Mouse (Mus musculus) intestine, postnatal 0 days (tissue): Measurements from ENCODE around the gene Serinc3. TPM values are rescaled to one million over a fixed set of nuclear protein-coding genes. Genes with fewer than 3 reads are reported as not detected.

Experiments
- ATAC-seq: fragments of 200-750 bp; cut with Nextera tagmentation; 2 replicates; pipeline ENCODE4 v1.8.0; 2017; ENCODE audit warnings: mild to moderate bottlenecking, moderate TSS enrichment, moderate library complexity
- H3K27ac ChIP-seq: fragments of 300-500 bp; sonication (generic); 2 replicates; pipeline ENCODE4 v1.5.1; 2014; ENCODE audit warnings: mild to moderate bottlenecking, low read depth, low read length, moderate library complexity
- H3K27me3 ChIP-seq: fragments of 300-500 bp; sonication (generic); replicated peaks from 2 replicates; pipeline ENCODE4 v1.6.1; 2014; ENCODE audit warnings: low read length, mixed read lengths; ENCODE audit not compliant: control insufficient read depth, insufficient read depth
- H3K36me3 ChIP-seq: fragments of 300-500 bp; sonication (generic); 2 replicates; pipeline ENCODE4 v1.6.1; 2014; ENCODE audit warnings: mild to moderate bottlenecking, moderate library complexity; ENCODE audit not compliant: control insufficient read depth, insufficient read depth
- H3K4me1 ChIP-seq: fragments of 300-500 bp; sonication (generic); replicated peaks from 2 replicates; pipeline ENCODE4 v1.6.1; 2014; ENCODE audit warnings: antibody characterized with exemption, low read length, mixed read lengths; ENCODE audit not compliant: control insufficient read depth, insufficient read depth
- H3K4me2 ChIP-seq: fragments of 300-500 bp; sonication (generic); replicated peaks from 2 replicates; pipeline ENCODE4 v1.6.1; 2014; ENCODE audit warnings: low read depth, mild to moderate bottlenecking, moderate library complexity
- H3K4me3 ChIP-seq: fragments of 300-500 bp; sonication (generic); 2 replicates; pipeline ENCODE4 v1.5.1; 2014; ENCODE audit warnings: low read depth, low read length
- H3K9ac ChIP-seq: fragments of 300-500 bp; sonication (generic); 2 replicates; pipeline ENCODE4 v1.6.1; 2014; ENCODE audit warnings: mild to moderate bottlenecking, low read depth, low read length
- H3K9me3 ChIP-seq: fragments of 300-500 bp; sonication (generic); 2 replicates; pipeline ENCODE4 v1.6.1; 2016; ENCODE audit warnings: mixed run types; ENCODE audit not compliant: control insufficient read depth
- CTCF ChIP-seq: sonication (generic); IDR thresholded peaks from 2 replicates; pipeline ENCODE4 v1.5.1; 2016; ENCODE audit warnings: low read depth, mild to moderate bottlenecking, control low read depth, antibody characterized with exemption, moderate library complexity
- WGBS: fragments of 180-500 bp; shearing (Covaris S2); extraction: QIAGEN DNeasy Blood & Tissue Kit; methylation state at CpG from one replicate; pipeline ENCODE4 v1.1.7; 2014; 5-methylcytosine and 5-hydroxymethylcytosine counted together
- polyA plus RNA-seq: library from polyadenylated mRNA; unstranded; fragments of >200 nt; fragmentation: Nextera tagmentation; extraction: Ambion mirVana; gene quantifications from 2 replicates; pipeline ENCODE4 v1.2.1, GENCODE M21; 2015

Gene Serinc3
- polyA plus RNA-seq, 1 experiment from 2014 or later: 61.3 TPM

GRCm38 (mm10) chr2:163602101-163602971, 42.6 kb downstream of the Serinc3 start, which contains the start of gene Ttpal:
Gene Ttpal, plus strand, starts transcription at chr2:163602314.
- Histone ChIP-seq H3K27me3 (no peaks in the 10 kb centered on the region), H3K9me3 (no peaks in the 10 kb centered on the region), H3K36me3 (0 out of 2 replicates have a peak, but pooled peaks cover 5% of the 10 kb centered on the region), H3K4me3 (peak within 1 kb of the TSS; percentile 92), H3K4me2 (peak within 1 kb of the TSS; percentile 99), H3K4me1 (peaks cover 4% of the 10 kb centered on the region; the same call in 1 of the 2 replicates), H3K9ac (peak within 1 kb of the TSS; percentile 90), H3K27ac (peak within 1 kb of the TSS; percentile 93)
- ATAC-seq: peak; percentile 86
- TF ChIP-seq CTCF: peak; percentile 83
- WGBS: under 1% methylated on average over 57 of the region's 57 CpGs

GRCm38 (mm10) chr2:163601712-163602100, 43.2 kb downstream of the Serinc3 start:
- H3K4me3 ChIP-seq: no peak overlapping the region
- H3K27me3 ChIP-seq: no peaks in the 10 kb centered on the region
- WGBS: 70% methylated on average over 7 of the region's 7 CpGs
- no peaks in the 10 kb centered on the region for H3K9me3 ChIP-seq
- no peaks in the 10 kb centered on the region for H3K36me3 ChIP-seq
- H3K4me2 ChIP-seq: peak overlapping the region; percentile 99
- H3K27ac ChIP-seq: no peak overlapping the region
- H3K4me1 ChIP-seq: peaks cover 5% of the 10 kb centered on the region; the same call in 1 of the 2 replicates
- H3K9ac ChIP-seq: no peak overlapping the region
- no peak for TF ChIP-seq CTCF
- ATAC-seq: no peak

GRCm38 (mm10) chr2:163601066-163601465, 43.9 kb downstream of the Serinc3 start:
- H3K4me2 ChIP-seq: no peak overlapping the region
- no peaks in the 10 kb centered on the region for H3K36me3 ChIP-seq
- no peaks in the 10 kb centered on the region for H3K27me3 ChIP-seq
- H3K4me3 ChIP-seq: no peak overlapping the region
- peaks cover 9% of the 10 kb centered on the region; the same call in 1 of the 2 replicates for H3K4me1 ChIP-seq
- no peak for ATAC-seq
- no peak for TF ChIP-seq CTCF
- H3K27ac ChIP-seq: no peak overlapping the region
- H3K9ac ChIP-seq: no peak overlapping the region
- 78% methylated on average over 7 of the region's 7 CpGs for WGBS
- no peaks in the 10 kb centered on the region for H3K9me3 ChIP-seq

- no peak overlapping the region for H3K9ac ChIP-seq
- WGBS: 0% methylated on average over 1 of the region's 1 CpGs
- peak; percentile 88 for TF ChIP-seq CTCF
- no peaks in the 10 kb centered on the region for H3K9me3 ChIP-seq
- peaks cover 18% of the 10 kb centered on the region for H3K4me1 ChIP-seq
- H3K36me3 ChIP-seq: no peaks in the 10 kb centered on the region
- no peak overlapping the region for H3K27ac ChIP-seq
- H3K4me3 ChIP-seq: no peak overlapping the region
- no peak for ATAC-seq
- H3K27me3 ChIP-seq: no peaks in the 10 kb centered on the region
- H3K4me2 ChIP-seq: no peak overlapping the region
Measured at GRCm38 (mm10) chr2:163599226-163599625, 45.7 kb downstream of the Serinc3 start.

- peak; percentile 12; the same call in 1 of the 2 replicates for ATAC-seq
- Histone ChIP-seq H3K9ac (no peak overlapping the region), H3K27ac (no peak overlapping the region), H3K4me3 (no peak overlapping the region), H3K36me3 (no peaks in the 10 kb centered on the region), H3K4me1 (peaks cover 19% of the 10 kb centered on the region), H3K27me3 (no peaks in the 10 kb centered on the region), H3K9me3 (no peaks in the 10 kb centered on the region), H3K4me2 (no peak overlapping the region)
- peak; percentile 84 for TF ChIP-seq CTCF
- WGBS: 44% methylated on average over 4 of the region's 4 CpGs
Measured at GRCm38 (mm10) chr2:163597661-163598060, 47.3 kb downstream of the Serinc3 start.

- WGBS: 27% methylated on average over 3 of the region's 3 CpGs
- H3K4me2 ChIP-seq: no peak overlapping the region
- no peaks in the 10 kb centered on the region for H3K9me3 ChIP-seq
- no peak overlapping the region for H3K9ac ChIP-seq
- H3K27ac ChIP-seq: peak overlapping the region; percentile 78; the same call in 1 of the 2 replicates
- no peak for TF ChIP-seq CTCF
- ATAC-seq: no peak
- peaks cover 19% of the 10 kb centered on the region for H3K4me1 ChIP-seq
- no peaks in the 10 kb centered on the region for H3K27me3 ChIP-seq
- no peak overlapping the region for H3K4me3 ChIP-seq
- no peaks in the 10 kb centered on the region for H3K36me3 ChIP-seq
Measured at GRCm38 (mm10) chr2:163596873-163597155, 48.1 kb downstream of the Serinc3 start.
